Mouse (Mus musculus) kidney, adult 10 weeks (tissue): ENCODE measurements around the gene C1s1. TPM values are rescaled to one million over a fixed set of nuclear protein-coding genes. Genes with fewer than 3 reads are reported as not detected.

ENCODE experiments used
- polyA plus RNA-seq: library from polyadenylated mRNA; stranded (reverse); fragments of 350-450 nt; fragmentation: Illumina TruSeq; extraction: RNeasy Lipid Tissue Mini Kit (QIAGEN cat#74804); gene quantifications from one replicate; pipeline ENCODE4 v1.2.3, GENCODE M21; 2014; ENCODE audit warnings: low read depth, low replicate concordance

The C1s1 gene
- 38.4 TPM for polyA plus RNA-seq

DNA sequence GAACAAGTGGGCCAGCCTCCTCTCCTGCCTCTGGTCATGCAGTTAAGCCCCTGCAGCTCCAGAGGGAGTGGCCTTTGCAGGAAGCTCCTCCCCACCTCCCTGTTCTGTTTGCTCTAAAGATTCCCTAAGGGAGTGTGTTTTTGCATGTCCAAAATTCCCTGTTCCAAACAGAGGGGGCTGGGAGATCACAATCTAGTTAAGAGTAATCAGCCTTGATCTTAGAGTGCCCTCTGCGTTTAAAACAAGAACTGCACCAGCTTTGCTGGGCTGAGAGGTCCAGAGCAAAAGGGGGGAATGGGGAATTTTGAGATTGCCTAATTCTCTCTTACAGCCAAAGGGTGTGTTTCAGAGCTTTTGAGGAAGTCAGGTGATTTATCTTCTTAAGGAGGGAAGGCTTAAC, at the start of gene C1s1:
Gene C1s1 (minus strand): TSS at position 76 of the 400 bp plus-strand sequence.

DNA sequence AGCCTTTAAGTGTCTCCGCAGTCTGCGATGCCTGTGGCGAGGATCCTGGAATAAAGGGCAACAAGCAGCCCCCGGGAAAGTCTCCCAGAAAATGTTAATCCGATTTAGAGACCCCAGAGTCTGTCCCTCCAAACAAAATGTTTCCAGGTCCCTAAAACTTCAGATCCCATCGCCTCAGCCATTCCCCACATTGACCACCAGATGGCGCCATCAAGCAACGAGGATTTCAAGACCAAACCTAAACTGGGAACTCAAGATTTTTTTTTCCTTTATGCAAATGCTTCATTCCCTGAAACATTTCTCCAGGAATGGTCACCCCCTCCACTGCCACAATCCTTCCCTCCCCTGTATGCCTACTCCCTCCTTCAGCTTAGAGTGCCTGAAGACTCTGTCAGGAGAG, 27.9 kb upstream of the C1s1 start, which contains the start of gene C1rb:
Gene C1rb (plus strand): TSS at position 269 of the 400 bp plus-strand sequence.

GRCm38 (mm10) chr6:124512355-124512836, 29.8 kb downstream of the C1s1 start, which contains the start of gene C1ra:
C1ra (plus strand) TSS chr6:124512405.

DNA sequence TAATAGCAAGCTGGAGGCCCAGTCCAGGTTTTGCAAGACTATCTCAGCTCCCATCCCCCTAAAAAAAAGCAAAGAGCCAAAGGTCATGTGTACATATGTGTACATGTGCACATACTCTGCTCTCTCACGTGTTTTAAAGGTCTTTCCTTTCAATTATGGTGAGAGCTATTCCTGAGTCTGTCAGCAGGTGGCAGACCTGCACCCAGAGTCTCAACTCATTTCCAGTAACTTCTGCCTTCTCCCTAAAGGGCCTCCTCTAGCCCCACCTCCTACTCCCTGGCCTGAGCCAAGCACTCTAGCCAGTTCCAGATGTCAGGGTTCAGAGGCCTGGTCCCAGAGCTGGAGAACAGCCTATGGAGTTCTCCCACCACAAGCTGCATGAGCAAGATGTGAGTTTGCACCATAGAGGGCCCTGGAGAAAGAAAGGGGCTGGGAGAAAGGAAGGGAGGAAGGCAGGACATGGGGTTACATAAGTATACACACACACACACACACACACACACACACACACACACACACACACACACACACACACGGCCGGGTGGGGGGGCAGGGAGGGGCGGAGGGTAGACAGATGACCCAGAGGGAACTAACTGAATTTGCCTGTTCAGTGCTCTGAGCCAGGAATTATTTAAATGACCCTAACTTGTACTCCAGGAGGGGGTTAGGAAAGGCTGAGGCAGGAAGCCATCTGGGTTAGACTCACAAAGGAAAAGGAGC, 49.2 kb downstream of the C1s1 start, which contains the start of gene C1rl:
Gene C1rl (plus strand): TSS at position 272 of the 720 bp plus-strand sequence.

Other genes starting within 250 kb of the C1s1 start
- 0.40 TPM for gene Cd163, start 237.7 kb downstream of the C1s1 start, polyA plus RNA-seq
- 15.4 TPM for gene Pex5, start 127.3 kb downstream of the C1s1 start, polyA plus RNA-seq
- not detected for gene Clstn3, start 77.6 kb downstream of the C1s1 start, polyA plus RNA-seq
- gene C1rl, start 49.2 kb downstream of the C1s1 start, polyA plus RNA-seq = 5.5 TPM
- gene C1ra, start 30.0 kb downstream of the C1s1 start, polyA plus RNA-seq = 6.9 TPM
- gene C1rb, start 27.9 kb upstream of the C1s1 start, polyA plus RNA-seq = not detected
- 0.20 TPM for gene C1s2, start 93.7 kb upstream of the C1s1 start, polyA plus RNA-seq
- gene Lpcat3, start 120.7 kb upstream of the C1s1 start, polyA plus RNA-seq = 51.6 TPM
- gene Emg1, start 169.8 kb upstream of the C1s1 start, polyA plus RNA-seq = 19.5 TPM
- 27.3 TPM for gene Phb2, start 170.0 kb upstream of the C1s1 start, polyA plus RNA-seq
- gene Ptpn6, start 196.4 kb upstream of the C1s1 start, polyA plus RNA-seq = 1.1 TPM
- 2.9 TPM for gene Grcc10, start 199.0 kb upstream of the C1s1 start, polyA plus RNA-seq
- gene Gm45234, start 213.7 kb upstream of the C1s1 start, polyA plus RNA-seq = not detected
- gene Atn1, start 214.2 kb upstream of the C1s1 start, polyA plus RNA-seq = 1.1 TPM
- not detected for gene Eno2, start 227.3 kb upstream of the C1s1 start, polyA plus RNA-seq
- not detected for gene Lrrc23, start 237.4 kb upstream of the C1s1 start, polyA plus RNA-seq